Mouse (Mus musculus): ENCODE measurements around the gene Tdrkh.
A peak's percentile ranks its signal among the peaks of the same experiment; 100 is the strongest.

Tdrkh gene

DNA sequence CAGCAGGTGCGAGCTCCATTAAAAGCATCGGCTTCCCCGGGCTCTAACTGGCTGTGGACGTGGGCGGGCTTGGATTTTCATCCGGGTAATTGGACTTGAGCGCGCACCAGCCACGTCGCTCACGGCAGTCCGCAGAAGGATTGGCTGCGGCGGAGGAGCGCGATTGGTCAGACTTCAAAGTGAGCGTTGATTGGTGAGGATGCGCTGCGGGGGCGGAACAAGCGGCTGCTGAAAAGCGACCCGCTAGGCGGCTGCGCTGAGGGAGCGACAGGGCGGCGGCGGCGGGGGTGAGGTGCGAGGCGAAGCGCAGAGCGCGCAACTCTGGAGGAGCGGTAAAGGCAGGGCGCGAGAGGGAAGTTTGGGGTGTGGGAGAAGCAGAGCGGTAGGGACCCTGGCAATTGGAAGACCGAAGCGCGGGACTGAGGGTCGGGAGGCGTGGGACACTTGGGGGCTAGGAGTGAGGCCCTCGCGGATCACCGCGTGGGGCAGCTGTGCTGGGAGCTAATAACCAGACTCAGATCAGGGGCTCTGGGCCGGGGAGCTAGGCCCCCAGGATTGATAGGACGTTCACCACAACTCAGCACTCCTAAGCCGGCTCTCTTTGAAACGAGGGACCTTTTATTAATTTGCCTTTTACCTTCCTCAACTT is at the start of gene Tdrkh:
Tdrkh (plus strand) TSS at position 243 of the 649 bp plus-strand sequence.
- DNase-seq (ENCODE audit: low read depth, low spot score), result peak; percentile 96

DNA sequence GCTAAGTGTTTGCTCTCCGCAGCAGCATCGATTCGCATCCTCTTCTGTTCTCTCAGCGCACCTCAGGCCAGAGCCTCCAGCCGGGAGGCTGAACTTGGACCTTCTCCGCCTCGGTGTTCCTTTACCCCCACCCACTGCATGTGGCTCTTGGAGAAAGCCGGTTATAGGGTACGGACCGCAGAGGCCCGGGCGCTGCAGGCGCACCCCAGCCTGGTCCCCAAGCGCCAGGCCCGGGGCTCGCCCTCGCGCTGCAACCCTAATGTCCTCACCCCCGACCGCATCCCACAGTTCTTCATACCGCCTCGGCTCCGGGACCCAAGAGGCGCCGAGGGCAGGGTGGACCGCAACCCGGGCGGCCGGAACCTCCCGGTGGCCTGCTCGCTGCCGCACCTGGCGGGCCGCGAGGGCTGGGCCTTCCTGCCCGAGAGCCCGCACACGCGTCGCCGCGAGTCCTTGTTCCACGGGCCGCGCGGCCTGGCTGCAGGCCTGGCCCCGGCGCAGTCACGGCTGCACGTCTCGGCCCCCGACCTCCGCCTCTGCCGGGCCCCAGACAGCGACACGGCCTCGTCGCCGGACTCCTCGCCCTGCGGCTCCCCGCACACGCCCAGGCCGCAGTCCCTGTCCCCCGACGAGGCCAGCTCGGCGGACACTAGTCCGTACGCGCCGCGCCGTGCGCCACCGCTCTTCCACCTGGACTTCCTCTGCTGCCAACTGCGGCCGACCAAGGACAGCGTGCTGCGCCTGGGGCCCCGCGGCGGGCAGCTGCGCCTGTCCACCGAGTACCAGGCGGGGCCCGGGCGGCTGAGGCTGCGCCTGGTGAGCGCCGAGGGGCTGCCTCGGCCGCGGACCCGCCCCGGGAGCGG is 49.6 kb upstream of the Tdrkh start:
- DNase-seq (ENCODE audit: low read depth, low spot score), result no peak

DNA sequence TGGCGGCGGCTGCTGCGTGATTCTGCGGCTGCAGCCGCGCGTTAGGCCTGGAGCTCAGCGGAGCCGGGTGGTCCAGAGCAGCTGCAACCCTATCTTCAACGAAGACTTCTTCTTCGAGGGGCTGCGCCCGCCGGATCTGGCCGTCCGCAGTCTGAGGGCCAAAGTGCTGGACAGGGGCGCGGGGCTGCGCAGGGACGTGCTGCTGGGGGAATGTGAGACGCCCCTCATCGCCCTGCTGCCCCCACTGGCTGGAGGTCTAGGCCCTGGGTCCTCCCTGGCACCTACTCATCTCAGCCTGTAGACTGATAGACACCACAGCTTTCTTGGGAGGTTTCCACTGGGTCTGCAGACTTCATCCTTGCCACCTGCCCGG is 48.9 kb upstream of the Tdrkh start:
- no peak for DNase-seq (ENCODE audit: low read depth, low spot score)

DNA sequence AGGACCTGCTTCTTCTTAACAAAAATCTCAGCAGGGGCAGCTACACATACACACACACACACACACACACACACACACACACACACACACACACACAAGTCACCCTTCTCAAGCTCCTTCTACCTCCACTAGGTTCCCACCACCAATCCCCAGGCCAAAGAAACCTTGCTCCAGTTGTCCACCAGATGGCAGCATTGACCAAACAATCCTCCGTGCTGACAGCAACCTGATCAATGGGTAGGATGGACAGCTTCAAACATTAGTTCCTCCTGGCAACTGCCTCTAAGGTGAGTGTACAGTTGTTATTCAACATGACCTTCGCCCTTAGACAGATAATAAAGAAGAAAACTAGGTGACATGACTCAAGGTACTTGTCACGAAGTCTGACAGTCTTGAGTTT is 46.3 kb upstream of the Tdrkh start:
- DNase-seq (ENCODE audit: low read depth, low spot score), result peak; percentile 92

DNA sequence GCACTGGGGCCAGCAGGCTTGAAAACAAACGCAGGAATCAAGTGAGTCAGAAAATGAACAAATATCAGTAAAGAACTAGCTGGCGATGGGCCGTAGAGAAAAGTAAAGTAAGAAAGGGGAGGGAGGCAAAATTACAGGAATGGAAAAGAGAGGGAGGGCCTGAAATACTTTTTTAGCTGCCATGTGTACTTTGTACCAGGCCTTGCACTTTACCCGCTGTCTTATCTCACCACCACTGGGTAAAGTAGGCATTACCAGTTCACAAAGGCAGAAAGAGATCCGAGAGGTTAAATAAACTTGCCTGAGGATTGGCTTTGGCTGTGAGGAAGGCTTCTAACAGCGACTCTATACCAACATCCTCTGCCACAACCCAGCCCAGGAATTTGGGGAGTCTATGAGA is 45.6 kb upstream of the Tdrkh start:
- no peak for DNase-seq (ENCODE audit: low read depth, low spot score)

DNA sequence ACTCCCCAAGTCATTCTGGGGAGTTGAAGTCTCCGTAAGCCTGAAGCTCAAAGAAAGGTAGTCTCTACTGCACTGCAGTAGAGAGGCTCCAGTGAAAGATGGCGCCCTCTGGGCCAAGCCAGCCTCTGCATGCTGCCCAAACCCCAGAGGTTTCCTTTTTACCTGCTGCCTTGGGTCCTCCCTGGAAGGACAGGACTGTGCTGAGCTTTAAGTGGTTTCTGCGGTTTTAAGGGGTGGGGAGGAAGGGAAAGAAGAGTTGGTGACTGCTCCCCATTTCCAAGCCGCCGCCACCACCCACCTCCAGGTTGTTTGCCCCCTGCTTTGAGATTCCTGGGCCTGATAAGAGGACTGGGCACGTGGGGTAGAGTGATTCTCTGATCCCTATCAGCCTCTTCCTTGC is 44.4 kb upstream of the Tdrkh start:
- DNase-seq (ENCODE audit: low read depth, low spot score), result no peak

DNA sequence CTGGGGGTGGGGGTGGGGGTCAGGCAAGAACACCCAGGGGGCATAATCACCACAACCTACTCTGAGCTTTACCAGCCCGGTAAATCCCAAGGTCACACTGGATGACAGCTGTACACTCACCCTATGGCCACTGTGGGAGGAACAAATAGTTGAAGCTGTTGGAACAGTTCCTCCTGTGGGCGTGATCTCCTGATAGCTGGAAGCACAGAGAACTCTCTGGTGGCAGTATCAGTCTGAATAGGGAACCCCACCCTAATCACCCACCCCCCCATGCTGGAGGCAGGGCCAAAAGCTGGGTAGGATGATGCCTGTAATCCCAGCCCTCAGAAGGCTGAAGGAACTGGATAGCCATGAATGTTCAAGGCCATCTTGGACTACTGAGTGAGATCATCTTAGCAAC is 43.4 kb upstream of the Tdrkh start:
- DNase-seq (ENCODE audit: low read depth, low spot score), result peak; percentile 36

DNA sequence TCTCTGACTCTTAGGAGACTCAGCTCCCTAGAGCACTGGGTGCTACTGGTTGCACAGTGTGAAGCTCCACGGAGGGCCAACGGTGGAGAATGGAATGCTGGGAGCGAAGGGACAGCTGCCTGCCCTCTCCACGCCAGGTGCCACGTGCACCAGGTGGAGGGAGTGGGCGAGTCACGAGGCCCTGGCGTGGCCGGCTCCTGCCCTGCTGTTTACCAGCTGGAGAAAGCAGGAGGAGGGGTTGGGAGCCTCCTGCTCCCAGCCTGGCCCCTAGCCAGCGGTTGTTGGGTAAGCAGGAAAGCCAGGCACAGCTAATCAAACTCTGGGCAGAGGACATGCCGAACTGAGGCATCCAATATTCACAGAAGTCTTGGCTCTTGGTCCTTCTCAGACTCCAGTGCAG is 41.4 kb upstream of the Tdrkh start:
- peak; percentile 64 for DNase-seq (ENCODE audit: low read depth, low spot score)

DNA sequence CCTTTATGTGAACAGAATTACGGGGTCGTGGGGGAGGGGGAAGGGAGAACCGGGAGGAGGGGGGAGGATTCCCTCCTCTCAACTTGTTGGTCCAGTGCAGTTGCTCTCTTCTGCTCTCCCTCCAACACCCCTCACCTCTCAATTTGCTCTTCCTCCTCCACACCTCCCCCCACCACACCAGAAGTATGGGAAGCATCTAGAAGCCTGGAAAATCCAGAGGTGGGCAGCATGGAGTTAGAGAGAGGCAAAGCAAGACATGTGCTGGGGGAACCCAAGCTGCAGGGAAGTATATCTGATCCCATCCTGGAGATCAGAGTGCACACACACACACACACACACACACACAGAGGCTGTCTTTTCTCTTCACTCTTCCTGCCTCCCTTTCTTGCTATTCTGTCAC is 41.0 kb upstream of the Tdrkh start:
- DNase-seq (ENCODE audit: low read depth, low spot score), result no peak

DNA sequence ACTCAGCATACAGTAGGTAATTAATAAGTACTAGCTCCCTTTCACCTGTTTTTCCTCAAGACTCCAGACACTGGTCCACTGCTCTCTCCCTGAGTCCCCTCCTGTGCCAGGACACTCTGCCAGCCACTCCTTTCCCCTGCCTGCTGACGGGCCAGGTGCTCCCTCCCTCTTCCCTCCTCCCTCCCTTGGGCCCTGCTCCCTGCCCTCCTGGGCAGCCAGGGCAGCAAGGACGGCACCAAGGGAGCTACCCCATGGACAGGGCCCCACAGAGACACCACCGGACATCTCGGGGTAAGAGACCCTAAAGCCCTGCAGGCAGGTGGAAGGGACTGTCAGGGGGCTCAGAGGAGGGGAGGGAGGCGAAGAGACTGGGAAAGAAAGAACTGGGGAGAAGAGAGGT is 40.4 kb upstream of the Tdrkh start, which contains the start of gene Rorc:
Rorc (plus strand) TSS at position 154 of the 400 bp plus-strand sequence.
- no peak for DNase-seq (ENCODE audit: low read depth, low spot score)

DNA sequence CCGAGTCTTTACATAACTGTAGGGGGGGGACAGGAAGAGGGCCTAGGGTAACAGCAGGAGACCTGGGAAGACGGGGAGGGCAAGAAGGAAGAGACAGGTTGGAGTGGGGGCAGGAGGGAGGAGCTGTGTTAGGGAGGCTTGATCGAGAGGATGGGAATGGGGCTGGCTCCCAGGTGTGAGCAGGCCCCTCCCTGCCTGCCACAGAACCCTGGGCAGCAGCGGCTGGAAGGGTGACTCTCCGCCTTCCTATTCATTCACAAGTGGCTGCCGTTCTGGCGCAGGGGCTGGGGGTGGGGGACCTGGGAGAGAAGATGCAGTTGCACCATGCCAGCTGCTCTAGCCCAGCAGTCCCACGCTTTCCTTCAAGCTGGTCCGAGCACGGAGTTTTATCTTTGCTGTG is 40.0 kb upstream of the Tdrkh start:
- DNase-seq (ENCODE audit: low read depth, low spot score), result no peak

DNA sequence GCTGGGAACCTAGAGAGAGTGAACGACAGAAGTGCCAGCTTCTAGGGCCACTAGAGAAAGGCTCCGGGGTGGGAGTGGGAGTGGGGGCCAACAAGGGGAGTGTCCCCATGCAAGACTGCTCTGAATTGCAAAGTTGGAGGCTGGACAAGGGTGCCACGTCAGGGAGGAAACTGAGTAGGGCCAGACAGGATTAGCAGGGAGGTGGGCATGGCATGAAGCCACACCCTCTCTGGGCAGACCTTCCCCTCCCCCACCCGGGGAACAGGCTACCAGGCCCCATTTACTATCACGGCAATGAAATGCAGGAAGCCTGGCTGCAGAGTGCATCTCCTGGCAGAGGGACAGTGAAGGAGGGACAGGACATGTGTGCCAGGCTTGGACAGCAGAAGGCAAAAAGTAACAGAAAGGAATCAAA is 39.5 kb upstream of the Tdrkh start:
- peak; percentile 44 for DNase-seq (ENCODE audit: low read depth, low spot score)

DNA sequence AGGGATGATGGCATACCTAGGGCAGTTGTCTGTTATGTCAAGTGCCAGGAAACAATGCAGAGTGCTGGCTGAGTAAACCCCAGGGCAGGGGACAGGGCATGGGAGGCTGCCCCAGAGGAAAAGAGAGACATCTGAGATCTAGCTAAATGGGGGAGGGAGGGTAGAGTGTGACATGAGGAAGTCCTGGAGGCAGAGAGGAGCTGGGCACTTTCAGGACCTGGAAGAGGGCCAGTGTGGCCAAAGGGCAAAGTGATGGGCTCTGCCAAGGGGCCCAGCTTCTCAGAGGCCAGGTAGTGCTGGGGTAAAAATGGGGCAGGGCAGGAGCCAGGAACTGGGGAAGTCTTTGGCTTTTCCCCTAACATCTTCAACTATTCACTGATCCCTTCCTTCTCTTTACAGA is 38.4 kb upstream of the Tdrkh start:
- DNase-seq (ENCODE audit: low read depth, low spot score), result no peak

DNA sequence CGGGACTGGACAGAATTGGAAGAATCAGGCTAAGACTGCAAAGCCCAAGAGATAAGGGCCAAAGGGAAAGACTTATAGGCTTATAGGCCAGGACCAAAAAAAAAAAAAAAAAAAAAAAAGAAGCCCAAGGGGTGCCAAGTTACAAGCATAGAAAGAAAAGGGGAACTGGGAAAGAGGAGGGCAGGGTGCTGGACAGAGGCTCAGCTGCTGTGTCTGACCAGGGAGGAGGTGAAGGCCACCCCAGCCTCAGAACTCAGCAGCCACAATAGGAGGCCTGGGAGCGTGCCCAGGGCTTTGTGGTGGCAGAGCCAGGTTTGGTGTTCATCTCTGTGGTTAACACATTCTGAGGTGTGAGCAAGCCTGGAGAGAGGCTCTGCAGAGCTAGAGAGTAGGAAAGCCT is 37.9 kb upstream of the Tdrkh start:
- peak; percentile 63 for DNase-seq (ENCODE audit: low read depth, low spot score)

DNA sequence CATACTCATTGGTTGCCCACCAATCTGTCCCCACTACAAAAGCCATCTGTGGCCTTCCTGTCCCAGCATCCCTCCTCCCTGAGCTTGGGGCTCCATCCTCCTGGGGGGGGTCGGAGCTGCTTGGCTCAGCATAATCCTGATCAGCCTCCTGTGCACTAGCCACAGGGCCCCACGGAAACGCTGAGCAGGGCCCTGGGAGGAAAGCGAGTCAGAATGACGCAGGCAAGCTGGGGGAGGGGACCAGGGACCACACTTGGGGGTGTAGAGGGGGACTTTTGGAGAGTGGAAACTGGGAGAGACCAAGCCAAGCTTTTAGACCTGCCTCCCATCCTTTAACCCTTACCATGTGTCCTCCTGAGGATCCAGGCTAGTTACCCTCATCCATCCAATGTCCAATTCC is 37.2 kb upstream of the Tdrkh start:
- DNase-seq (ENCODE audit: low read depth, low spot score), result no peak

DNA sequence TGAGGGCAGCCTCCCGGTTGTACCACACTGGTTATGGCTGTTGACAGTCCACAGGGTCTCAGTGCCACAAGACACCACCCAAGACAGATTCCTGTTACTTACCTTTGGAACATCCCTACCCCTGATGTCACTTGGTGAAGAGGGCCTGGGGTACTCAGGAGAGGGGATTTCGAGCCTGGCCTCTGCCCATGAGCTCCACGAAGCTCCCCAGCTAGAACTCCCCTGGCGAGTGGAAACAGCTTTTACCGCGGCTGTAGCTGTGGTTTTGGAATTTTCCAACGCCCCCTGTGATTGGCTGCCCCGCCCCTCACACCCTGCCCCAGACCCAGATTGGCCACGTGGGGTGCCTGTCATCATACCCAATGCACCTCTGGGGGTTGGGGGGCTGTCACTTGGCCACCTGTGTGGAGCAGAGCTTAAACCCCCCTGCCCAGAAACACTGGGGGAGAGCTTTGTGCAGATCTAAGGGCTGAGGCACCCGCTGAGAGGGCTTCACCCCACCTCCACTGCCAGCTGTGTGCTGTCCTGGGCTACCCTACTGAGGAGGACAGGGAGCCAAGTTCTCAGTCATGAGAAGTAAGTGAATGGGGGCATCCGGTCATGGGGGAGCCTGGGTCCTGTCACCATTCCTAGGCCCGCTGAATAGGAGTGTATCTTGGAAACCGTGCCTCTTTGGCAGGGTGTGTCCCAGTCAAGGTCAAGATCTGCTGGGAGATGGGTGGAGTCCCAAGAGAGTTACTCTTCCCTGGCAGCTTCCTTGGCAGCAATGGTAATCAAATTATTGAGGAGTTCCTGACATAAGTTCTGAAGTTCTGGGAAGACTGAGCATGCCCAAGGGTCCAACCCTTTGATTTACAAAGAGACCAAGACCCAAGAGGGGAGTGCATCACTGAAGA is 35.8 kb upstream of the Tdrkh start:
- no peak for DNase-seq (ENCODE audit: low read depth, low spot score)

DNA sequence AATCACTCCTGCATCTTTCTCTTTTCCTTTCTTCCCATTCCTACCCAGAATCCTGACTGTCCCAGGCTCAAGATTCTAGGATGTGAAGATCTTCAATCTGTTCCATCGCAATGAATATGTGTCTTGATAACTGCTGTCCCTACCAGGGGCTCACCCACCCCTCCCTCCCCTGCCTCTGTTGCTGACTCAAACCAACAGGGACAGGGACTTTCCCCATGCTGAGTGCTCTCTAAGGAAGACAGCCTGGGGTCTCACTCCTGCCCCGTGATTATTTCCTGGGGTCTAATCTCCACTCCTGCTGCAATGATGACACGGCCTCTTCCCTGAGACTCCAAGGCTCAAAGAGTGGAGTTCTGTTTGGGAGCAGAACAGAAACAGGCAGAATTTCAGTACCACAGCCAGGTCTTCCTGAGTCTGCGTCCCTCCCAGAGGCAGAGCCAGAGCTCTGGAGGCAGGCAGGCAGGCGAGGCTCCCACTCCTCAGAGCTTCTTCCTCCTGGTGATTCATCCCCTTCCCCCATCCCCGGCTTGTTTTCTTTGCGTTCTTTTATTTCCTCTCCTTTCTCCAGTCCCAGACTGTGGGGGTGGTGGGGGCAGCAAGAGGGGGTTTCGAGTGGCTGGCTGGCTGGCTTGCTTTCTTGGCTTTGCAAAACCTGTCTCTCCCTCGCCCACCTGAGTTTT is 33.1 kb upstream of the Tdrkh start:
- DNase-seq (ENCODE audit: low read depth, low spot score), result peak; percentile 39

DNA sequence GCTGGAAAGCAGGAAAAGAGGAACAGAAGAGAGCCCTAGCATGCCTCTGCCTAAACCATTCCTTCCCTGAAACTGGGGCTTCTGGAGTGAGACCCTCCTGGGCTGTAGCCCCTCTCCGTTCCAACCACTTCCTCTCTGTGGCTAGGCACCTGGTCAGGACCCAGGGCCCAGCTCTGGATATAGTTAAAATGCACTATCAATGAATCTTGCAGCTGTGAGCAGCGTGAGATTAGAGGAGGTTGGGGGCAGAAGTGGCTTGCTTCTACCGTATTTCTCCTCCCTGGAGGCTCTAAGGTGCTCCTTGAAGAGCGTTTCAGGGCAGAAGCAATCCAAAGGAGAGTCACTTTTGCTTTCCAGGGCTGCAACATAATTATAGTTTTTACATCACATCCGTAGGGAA is 30.8 kb upstream of the Tdrkh start:
- DNase-seq (ENCODE audit: low read depth, low spot score), result no peak

DNA sequence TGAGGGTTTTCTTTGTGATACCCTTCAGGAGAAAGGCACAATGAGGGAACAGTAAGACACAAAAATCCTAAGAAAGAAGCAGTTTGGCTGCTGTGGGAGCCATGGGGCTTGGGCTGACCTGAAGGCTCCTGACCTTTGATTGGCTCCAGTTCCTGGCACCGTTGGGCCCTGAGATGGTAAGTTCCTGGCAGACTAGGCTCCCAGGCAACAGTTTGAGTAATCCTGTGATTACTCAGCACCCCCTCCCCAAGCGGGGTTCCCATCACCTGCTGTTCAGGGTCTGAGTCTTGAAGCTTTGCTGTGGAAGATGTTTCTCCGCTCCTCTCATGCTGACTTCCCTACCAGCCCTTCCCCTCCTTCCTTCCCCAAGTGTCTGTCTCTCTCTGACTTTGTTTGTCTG is 29.6 kb upstream of the Tdrkh start:
- DNase-seq (ENCODE audit: low read depth, low spot score), result no peak

DNA sequence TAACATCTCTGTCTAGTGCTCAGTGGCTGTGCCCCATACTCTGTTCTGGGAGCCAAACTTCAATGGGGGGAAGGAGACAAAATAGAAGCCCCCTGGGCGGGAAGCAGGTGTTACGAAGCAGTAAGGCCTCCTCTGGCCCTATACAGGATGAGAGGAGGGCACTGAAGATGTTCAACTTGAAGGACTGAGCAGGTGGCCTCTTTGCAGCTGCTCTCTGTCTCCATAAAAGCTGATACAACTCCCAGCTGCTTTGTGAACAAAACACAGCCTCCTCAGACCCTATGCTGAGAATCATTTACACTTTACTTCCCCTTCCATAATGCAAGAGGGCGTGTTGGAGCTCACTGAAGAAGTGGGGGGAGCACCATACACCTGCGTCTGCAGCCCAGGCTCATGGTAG is 26.4 kb upstream of the Tdrkh start:
- DNase-seq (ENCODE audit: low read depth, low spot score), result no peak

DNA sequence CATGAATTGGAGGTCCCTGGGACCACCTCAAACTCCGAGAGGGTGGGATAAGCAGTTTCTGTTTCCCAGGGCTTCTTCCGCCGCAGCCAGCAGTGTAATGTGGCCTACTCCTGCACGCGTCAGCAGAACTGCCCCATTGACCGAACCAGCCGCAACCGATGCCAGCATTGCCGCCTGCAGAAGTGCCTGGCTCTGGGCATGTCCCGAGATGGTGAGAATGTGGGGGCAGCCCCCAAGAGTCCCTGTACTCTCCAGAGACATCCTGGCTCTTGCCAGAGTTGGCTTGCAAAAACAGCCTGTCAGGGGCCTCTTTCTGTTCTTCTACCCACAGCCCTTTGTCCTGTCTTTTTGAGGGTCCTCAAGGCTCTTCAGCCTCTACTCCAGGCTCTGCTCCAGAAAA is 25.7 kb upstream of the Tdrkh start:
- DNase-seq (ENCODE audit: low read depth, low spot score), result no peak

DNA sequence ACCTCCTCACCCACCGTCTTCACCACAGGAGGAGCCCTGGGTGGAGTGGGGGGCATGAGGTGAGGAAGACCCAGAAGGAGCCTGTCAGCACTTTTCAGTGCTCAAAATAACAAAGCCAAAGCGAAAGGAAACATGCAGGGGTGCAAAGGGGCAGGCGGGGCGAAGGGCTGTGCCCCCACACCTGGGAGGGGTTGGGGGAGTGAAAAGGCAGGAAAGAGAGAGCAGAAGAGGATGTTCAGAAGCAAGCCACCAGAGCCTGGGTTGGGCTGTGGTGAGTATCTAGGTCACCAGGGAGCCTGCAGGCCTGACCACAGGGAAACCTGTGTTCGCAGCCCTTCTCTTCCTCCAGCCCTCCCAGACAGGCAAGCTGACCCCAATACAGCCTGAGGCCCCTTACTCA is 25.0 kb upstream of the Tdrkh start:
- no peak for DNase-seq (ENCODE audit: low read depth, low spot score)

Data from 3T3-L1 (cell line).